Mouse (Mus musculus): Measurements from ENCODE around the gene Col18a1.
A peak's percentile ranks its signal among the peaks of the same experiment; 100 is the strongest.

The Col18a1 gene

DNA sequence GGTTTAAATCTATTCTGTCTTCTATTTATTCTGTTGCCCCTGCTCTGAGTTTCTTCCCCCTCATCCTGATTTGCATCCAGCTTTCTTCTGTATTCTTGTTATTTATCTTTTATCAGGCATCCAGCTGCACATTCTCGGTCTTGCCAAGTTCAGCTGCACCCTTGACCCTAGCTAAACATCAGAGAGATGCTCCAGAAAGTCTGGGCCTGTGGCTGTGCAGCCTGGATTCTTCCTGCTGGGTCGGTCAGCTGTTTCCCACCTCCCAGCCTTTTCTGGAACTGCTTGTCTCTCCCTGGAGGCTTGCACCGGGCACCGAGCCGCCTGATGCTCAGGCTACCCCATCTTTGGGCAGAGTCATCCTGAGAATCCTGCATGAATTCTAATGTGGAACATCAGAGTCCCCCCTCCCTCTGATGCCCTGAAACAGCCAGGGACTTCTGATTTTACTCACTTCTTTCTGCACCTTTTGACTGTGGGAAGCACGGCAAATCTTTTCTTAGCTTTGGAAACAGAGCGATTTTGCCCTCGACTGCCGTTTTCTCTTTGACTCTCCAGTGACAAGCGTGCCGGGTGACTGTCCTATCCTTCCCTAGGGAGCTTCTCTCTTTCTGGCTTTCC lies 103.8 kb downstream of the Col18a1 start:
- peak in 1 of 2 experiments; percentile 27 for DNase-seq (ENCODE audit: low spot score in 2 of 2)

DNA sequence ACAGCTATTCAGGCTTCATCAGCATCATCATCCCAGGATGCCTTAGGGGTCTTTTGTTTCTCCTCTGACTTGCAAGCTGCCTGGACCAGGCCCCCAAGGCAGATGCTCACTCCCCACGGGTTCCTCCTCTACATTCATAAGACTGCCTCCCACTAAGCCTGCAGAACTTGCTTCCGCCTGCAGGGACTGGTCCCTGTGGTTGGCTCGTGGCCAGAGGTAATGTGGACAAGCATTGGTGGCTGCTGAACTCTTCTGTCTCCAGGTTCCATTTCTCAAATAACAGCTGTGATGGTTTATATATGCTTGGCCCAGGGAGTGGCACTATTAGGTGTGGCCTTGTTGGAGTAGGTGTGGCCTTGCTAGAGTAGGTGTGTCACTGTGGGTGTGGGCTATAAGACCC lies 104.9 kb downstream of the Col18a1 start:
- no peak for DNase-seq (ENCODE audit: low spot score in 2 of 2)

- no peak for DNase-seq (ENCODE audit: low spot score in 2 of 2)
Measured at GRCm38 (mm10) chr10:77056768-77057167, 109.6 kb downstream of the Col18a1 start.

- no peak for DNase-seq (ENCODE audit: low spot score in 2 of 2)
Measured at GRCm38 (mm10) chr10:77048606-77049005, 117.7 kb downstream of the Col18a1 start.

GRCm38 (mm10) chr10:77048196-77048595 lies 118.2 kb downstream of the Col18a1 start:
- DNase-seq (ENCODE audit: low spot score in 2 of 2): no peak

DNA sequence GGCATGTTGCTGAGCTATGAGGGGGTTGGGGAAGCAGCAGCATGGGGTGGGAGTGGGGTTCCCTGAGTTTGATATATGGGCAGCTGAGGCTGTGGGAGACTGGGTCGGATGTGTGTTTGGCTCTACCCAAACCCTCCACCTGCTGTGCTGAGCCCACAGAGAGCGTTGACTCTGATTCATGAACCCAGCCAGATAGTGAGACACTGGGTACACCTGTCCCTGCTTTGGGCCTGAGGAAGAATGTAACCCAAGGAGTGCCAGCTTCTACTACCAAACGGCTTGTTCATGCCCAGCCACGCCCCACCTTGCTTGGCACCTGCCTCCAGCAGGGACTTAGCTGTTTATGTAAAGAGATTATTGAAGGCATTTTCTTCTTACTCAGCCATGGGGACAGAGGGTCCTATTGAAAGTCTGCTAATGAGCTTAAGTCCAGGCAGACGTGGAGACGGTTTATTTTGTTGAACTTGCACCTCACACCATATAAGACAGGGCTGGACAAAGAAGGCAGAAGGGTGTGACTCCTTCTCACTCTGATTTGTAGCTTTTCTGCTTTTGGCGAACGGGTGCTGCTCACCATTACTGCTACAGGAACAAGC lies 127.7 kb downstream of the Col18a1 start:
- DNase-seq (ENCODE audit: low spot score in 2 of 2): no peak

DNA sequence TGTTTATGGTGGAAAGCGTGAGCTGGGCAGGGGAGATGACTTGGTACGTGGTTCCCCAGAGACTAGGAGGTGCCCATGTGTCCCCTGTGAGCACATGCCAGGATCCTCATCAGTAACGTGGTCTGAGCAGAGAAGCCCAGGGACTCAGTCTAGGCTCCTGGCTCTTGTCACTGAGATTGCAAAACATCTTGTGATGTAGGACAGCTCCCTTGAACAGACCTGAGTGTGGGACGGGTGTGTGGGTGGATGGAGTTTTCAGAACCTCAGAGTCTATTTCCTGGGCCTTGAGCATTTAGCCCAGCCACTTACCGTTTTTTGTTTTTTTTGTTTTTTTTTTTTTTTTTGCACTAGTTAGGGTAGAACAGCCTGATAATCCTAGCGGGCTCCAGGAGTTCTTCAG lies 130.9 kb downstream of the Col18a1 start:
- peak in 1 of 2 experiments; percentile 49 for DNase-seq (ENCODE audit: low spot score in 2 of 2)

- peak; percentile 39 to 52 for DNase-seq (ENCODE audit: low spot score in 2 of 2)
Measured at GRCm38 (mm10) chr10:77033323-77034025, 132.9 kb downstream of the Col18a1 start.

DNA sequence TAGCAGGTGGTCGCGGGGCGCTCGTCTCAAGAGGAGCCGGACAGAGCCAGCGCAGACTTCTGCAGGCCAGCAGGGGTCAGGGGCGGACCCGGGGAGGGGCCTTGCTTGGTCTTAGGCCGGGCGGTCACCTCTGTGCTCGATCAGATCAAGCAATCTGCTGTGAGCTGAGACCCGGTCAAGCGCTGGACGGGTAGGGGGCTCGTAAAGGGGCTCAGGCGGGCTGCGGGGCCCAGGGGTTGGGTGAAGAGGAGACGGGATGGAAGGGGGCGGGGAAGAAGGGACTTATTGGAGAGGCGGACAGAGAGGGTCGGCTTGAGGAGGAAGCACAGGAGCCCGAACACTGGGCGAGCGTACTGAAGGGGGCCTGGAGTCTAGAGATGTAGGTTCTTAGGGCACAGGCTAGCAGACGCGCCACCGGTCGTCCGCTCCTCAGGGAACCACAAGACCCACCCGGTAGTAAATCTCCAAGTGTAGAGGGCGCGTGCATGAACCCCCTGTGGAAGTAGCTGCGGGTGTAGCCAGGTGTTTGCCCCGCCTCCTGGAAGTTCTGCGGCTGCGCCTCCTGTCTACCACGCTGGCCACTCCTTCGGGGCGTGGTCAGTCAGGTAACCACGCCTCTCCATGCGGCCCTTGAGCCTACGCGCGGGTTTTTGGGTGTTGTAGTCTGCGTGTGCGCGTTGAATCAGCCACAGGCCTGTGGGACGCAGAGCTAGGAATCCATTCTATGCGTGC lies 133.6 kb downstream of the Col18a1 start:
- DNase-seq (ENCODE audit: low spot score in 2 of 2): peak; percentile 91 to 94

GRCm38 (mm10) chr10:77031768-77032375 lies 134.5 kb downstream of the Col18a1 start, which contains the start of gene Slc19a1:
Gene Slc19a1, plus strand, starts transcription at chr10:77032241.
- DNase-seq (ENCODE audit: low spot score in 2 of 2): no peak

GRCm38 (mm10) chr10:77030666-77031065 lies 135.7 kb downstream of the Col18a1 start:
- no peak for DNase-seq (ENCODE audit: low spot score in 2 of 2)

DNA sequence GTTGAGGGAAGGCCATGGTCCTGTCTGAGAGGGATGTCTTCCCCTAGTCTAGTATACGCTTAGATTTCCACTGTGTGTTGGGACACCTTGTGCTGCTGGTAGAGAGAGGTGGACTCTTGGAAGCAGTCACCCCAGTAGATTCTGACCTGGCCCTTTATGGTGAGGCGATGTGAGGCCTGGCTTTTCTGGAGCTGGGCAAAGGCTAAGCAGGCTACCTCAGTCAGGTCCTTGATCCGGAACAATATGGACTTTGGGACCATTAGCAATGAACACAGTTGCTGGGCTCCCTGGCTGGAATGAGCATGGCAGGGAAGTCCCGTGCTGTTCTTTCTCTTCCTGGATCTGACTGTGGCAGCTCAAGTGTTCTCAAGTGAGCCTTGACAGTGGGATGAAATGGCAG lies 136.6 kb downstream of the Col18a1 start:
- DNase-seq (ENCODE audit: low spot score in 2 of 2): no peak

DNA sequence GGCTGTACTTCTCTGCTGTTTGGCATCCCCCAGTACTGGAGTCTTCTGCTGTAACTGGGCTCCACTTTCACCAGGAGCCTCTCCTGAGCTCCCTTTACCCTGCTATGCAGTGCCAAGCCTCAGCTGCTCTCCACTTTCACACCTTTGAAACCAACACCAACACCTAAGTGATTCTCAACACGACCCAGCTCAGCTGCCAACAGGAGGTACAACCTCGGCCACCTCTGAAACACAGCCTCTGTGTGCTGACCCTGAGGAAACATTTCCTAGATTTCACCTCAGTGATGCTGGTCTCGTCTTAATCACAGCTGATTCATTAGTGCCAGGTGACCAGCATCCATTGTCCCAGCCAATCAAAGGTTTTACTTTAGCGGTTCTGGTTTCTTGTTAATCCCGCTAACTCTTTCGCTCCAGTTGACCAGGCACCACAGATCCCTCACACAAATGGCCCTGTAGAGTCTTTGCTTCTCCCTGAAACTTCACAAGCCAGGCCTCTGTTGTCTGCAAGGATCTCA lies 137.5 kb downstream of the Col18a1 start:
- DNase-seq (ENCODE audit: low spot score in 2 of 2): no peak

- DNase-seq (ENCODE audit: low spot score in 2 of 2): no peak
Measured at GRCm38 (mm10) chr10:77026944-77027343, 139.4 kb downstream of the Col18a1 start.

GRCm38 (mm10) chr10:77024231-77024630 lies 142.1 kb downstream of the Col18a1 start:
- no peak for DNase-seq (ENCODE audit: low spot score in 2 of 2)

- no peak for DNase-seq (ENCODE audit: low spot score in 2 of 2)
Measured at GRCm38 (mm10) chr10:77022301-77023130, 143.8 kb downstream of the Col18a1 start.

DNA sequence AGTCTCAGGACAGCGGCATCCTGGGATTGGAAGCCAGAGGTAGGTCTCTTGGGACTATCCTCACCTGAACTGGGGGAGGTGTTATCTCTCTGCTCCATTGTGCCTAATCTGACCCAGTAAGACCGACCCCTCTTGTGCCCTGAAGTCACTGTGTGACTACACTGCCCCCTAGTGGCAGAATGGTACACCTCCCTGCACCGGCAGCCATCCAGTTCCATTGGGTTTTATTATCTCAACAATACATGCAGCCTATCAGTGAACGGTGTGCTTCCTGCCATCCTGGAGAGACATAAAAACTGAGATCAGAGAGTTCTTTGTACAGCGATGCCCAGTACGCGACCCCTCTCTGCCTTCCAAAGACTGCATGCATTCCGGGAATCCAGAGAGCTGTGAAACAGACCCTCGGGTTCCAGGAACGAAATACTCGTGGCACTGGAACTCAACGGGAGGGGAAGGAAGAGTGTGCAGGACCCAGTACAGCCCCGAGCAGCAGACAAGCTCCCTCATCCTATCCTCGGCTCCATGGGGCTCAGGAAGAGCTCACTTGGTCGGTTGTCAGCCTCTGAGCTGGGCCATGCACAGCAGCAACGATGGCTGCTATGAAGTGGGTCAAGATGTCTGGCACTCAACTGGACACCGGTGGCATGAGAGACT lies 144.8 kb downstream of the Col18a1 start:
- peak; percentile 49 to 70 for DNase-seq (ENCODE audit: low spot score in 2 of 2)

GRCm38 (mm10) chr10:77017662-77018061 lies 148.7 kb downstream of the Col18a1 start:
- DNase-seq (ENCODE audit: low spot score in 2 of 2): no peak

DNA sequence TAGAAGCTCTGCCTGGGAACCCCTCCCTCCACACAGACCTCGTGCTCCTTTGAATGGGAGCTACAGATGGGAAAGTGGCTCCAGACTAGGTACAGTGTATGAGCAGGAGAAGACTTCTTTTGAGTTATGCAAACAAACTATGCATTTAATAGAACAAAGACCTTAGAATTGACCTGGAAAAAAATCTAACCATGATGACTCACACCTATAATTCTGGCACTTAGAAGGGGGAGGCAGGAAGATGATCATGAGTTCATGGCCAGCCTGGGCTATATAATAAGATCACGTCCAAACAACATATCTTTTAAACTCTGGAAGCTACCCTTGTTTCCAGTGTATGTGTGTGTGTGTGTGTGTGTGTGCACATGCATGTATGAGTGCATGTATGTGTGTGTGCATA lies 149.3 kb downstream of the Col18a1 start:
- DNase-seq (ENCODE audit: low spot score in 2 of 2): no peak

GRCm38 (mm10) chr10:77016499-77016898 lies 149.8 kb downstream of the Col18a1 start:
- DNase-seq (ENCODE audit: low spot score in 2 of 2): no peak
